Mouse (Mus musculus) kidney, postnatal 14 days (tissue): ENCODE results near the gene Tmem254a.
"Not testable (repeated sequence)": the region's sequence is repeated elsewhere in the genome, so short reads cannot be mapped to it uniquely, and the experiment has no call there.

Experiments
- DNase-seq: peaks from one replicate; pipeline ENCODE4 v3.0.0; 2022; ENCODE audit warnings: mixed read lengths

The Tmem254a gene

DNA sequence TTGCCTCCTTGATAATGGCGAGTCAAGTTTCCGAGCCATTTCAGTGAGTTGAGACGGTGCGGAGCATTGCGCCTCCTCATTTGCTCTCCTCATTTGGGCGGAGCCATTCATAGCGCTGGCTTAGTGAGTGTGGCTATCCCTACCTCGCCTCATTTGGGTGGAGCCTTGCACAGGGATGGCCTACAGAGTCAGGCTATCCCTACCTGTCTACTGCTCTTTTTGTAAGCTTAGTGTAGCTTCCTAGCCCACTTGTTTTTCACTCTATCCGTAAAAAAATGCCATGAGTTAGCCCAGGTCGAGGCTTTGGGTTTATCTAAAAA, at the start of gene Tmem254a:
Gene Tmem254a (minus strand): TSS at position 111 of the 320 bp plus-strand sequence.
- not testable (repeated sequence) for DNase-seq

DNA sequence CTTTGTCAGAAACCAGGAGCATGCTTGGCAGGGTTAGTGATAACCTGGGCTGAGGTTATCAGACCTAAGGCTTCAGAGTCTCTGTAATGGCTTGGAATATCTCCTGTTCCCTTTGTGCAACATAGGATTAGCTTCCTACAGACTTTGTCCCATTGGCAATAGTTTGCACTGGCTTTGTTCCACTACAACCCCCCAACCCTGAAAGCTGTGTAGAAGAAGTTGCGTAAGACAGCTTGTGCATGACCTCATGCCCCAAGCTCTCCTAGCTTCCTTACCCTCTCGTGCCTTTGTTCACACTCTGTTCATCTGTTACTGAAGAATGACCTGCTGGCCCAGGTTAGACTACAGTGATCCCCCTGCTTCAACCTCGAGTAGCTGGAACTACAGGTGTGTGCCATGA, 30.4 kb upstream of the Tmem254a start:
- not testable (repeated sequence) for DNase-seq

DNA sequence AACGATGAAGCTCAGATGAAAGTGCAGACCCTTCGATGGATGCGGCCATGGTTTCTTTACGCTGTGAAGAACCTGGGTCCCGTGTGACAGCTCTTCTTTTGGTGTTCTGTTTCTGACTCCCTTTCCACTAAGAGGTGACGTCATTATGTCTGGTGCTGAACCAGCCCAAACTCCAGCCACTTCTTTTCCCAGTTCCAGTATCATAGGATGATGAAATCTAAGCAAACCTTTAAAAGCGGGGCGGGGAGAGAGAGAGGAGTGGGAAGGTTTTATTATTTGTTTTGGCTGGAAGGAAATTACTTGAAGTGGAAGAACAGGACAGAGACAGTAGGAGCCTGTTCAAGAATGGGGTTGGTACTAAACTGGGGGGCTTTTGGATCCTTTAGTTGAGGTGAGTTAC, 10.5 kb upstream of the Tmem254a start, which contains the start of gene Cphx1:
Gene Cphx1 (plus strand): TSS at position 301 of the 400 bp plus-strand sequence.
- not testable (repeated sequence) for DNase-seq

DNA sequence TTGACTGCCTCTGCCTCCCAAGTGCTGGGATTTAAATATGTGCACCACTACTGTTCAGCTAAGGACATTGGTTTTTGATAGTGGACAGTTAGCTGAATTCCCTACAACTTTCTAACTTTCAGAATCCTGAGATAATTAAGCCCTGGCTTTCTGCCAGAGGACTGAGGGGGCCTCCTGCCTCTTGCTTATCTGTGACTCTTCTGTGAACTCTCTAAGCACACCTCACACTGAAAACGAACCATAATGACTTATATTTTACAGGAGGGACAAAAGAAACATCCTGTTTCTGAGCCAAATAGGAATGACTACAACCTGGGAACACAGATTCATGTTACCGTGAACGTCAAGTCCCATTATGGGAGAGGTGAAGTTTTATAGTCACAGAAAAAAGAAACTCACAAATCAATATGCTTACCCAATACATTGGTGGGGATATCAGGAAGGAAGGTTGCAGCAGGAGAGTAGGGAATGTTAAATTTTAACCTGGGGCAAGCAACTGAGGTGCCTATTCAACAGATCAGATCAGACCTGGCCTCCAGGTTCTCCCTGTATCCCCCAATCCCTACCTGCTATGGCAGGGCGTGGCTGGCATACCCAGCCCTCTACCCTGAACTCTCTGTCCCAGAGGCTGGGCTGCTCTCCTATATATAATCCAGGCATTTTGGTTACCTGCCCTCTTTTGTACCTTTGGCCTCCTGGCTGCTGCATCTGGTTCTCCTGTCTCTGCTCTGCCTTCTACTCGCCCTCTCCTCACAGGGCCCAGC, 9.6 kb upstream of the Tmem254a start:
- not testable (repeated sequence) for DNase-seq

DNA sequence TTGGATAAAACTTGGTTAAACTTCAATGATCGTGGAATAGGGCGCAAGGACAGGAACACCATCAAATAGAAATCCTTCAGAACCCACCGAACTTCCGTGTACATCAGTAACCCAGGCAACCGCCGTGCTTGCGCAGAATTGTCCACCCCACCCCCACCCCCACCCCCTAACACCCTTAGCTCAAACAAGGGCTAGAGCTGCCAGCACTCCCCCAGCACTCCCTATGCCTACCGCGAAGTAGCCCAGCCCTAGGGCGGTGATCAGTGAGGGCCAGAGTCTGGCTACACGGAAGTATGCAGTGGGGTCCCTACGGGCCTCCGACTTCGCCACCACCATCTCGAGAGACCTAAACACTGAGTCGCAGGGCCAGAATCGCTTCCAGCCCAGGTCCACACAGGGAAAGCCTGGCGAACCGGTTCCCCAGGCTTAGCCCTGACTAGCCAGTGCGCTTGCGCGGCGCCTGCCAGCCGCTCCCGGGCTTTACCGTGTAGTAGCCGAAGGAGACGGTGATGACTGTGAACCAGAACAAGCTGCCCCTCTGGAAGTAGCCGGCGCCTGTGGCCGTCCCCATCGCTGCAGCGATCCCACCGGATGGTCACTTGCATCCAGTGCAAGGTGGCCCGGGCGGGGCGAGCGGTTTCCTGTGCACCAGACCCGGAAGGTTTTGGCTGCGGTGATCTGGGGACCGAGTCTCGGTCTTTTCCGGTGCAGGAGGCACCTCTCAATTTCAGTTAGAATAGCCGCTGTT, 484 bp downstream of the Tmem254a start:
- not testable (repeated sequence) for DNase-seq

GRCm38 (mm10) chr14:25918427-25919170, 8.9 kb downstream of the Tmem254a start:
- not testable (repeated sequence) for DNase-seq

DNA sequence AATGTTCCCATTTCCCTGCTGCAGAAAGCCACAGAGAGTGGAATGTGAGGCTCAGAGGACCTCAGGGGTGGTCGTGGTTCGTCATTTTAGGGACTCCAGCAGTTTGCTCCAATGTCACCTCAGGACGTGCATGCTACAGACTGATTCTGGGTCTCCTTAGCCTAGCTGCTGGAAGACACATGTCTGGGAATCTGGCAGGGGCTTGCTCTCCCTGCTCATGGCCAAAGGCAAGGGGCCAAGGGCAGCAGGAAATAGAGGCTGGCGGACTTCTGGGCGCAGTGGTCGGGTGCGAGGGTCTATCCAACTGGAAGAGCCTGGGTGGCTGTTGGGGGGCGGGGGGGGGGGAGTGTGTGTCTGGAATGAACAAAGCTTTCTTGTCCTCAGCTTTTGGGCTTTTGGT, 18.5 kb downstream of the Tmem254a start:
- not testable (repeated sequence) for DNase-seq

GRCm38 (mm10) chr14:25907272-25907671, 20.2 kb downstream of the Tmem254a start:
- not testable (repeated sequence) for DNase-seq

- not testable (repeated sequence) for DNase-seq
These were observed 22.2 kb downstream of the Tmem254a start for GRCm38 (mm10) chr14:25905243-25905642.

DNA sequence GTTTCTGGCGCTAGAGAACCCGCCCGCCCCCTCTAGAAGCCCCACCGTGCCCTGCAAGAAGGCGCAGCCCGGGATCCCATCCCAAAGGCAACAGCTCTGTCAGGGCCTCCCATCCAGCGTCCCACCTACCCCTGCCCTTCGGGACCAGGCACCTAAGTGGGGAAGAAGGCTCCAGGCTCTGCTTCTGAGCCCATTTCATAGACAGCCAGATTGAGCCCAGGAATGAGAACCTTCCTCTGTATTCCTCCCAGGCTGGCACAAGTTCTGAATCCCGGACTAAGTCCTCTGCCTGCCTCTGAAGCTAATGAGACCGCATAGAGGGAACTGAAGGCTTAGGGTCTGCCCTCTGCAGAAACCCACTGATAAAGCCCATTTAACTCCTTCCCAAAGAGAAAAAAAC, 24.5 kb downstream of the Tmem254a start, which contains the start of gene Plac9a:
Gene Plac9a (minus strand): TSS at position 101 of the 400 bp plus-strand sequence.
- not testable (repeated sequence) for DNase-seq

- not testable (repeated sequence) for DNase-seq
These were observed 31.8 kb downstream of the Tmem254a start for GRCm38 (mm10) chr14:25895686-25896085.

- not testable (repeated sequence) for DNase-seq
These were observed 32.9 kb downstream of the Tmem254a start for GRCm38 (mm10) chr14:25894566-25894965.

DNA sequence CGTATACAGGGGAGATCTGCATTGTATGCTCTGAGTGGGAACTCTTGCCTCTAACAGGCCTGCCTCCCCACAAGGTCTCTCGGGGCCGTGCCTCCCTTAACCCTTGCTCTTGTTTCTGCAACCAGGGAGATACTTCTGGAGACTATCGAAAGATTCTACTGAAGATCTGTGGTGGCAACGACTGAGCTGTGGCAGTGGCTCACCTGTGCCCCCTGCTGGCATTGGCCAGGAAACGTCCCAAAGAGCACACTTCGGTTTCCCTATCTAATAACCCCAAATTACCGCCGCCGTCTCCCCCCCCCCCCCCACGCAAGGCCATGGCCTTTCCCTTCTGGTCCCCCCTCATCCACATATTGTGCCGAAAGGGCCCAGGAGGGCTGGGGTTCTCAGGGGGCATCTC, 41.6 kb downstream of the Tmem254a start:
- not testable (repeated sequence) for DNase-seq

GRCm38 (mm10) chr14:25881769-25882168, 45.7 kb downstream of the Tmem254a start:
- DNase-seq = not testable (repeated sequence)

- DNase-seq = not testable (repeated sequence)
These were observed 50.8 kb downstream of the Tmem254a start for GRCm38 (mm10) chr14:25876640-25877039.
